Mouse (Mus musculus) midbrain, embryonic 14.5 days (tissue): ENCODE measurements around the gene Gm20696. TPM values are rescaled to one million over a fixed set of nuclear protein-coding genes. Genes with fewer than 3 reads are reported as not detected.
A peak's percentile ranks its signal among the peaks of the same experiment; 100 is the strongest.

Experiments
- ATAC-seq: fragments of 200-750 bp; cut with Nextera tagmentation; 2 replicates; pipeline ENCODE4 v1.8.0; 2017; ENCODE audit warnings: moderate number of reproducible peaks, moderate library complexity; ENCODE audit not compliant: low FRiP score, low TSS enrichment
- DNase-seq: peaks from one replicate; pipeline ENCODE4 v3.0.0-alpha.2; 2015
- H3K27ac ChIP-seq: fragments of 300-500 bp; sonication (generic); replicated peaks from 2 replicates; pipeline ENCODE4 v1.5.1; 2014; ENCODE audit warnings: mild to moderate bottlenecking, low read depth, low read length, moderate library complexity
- H3K27me3 ChIP-seq: fragments of 300-500 bp; sonication (generic); 2 replicates; pipeline ENCODE4 v1.6.1; 2014; ENCODE audit warnings: low read length, control low read depth, mixed read lengths; ENCODE audit not compliant: control insufficient read depth, insufficient read depth
- H3K36me3 ChIP-seq: fragments of 300-500 bp; sonication (generic); 2 replicates; pipeline ENCODE4 v1.6.1; 2014; ENCODE audit warnings: low read length, control low read depth; ENCODE audit not compliant: control insufficient read depth, insufficient read depth
- H3K4me1 ChIP-seq: fragments of 300-500 bp; sonication (generic); 2 replicates; pipeline ENCODE4 v1.6.1; 2014; ENCODE audit warnings: mild to moderate bottlenecking, antibody characterized with exemption, low read length, control low read depth; ENCODE audit not compliant: control insufficient read depth, insufficient read depth
- H3K4me2 ChIP-seq: fragments of 300-500 bp; sonication (generic); 2 replicates; pipeline ENCODE4 v1.6.1; 2014; ENCODE audit warnings: mild to moderate bottlenecking, low read length, moderate library complexity
- H3K4me3 ChIP-seq: fragments of 300-500 bp; sonication (generic); replicated peaks from 2 replicates; pipeline ENCODE4 v1.5.1; 2014; ENCODE audit warnings: low read depth, low read length
- H3K9ac ChIP-seq: fragments of 300-500 bp; sonication (generic); replicated peaks from 2 replicates; pipeline ENCODE4 v1.6.1; 2014; ENCODE audit warnings: mild to moderate bottlenecking, low read length, moderate library complexity
- H3K9me3 ChIP-seq: fragments of 300-500 bp; sonication (generic); 2 replicates; pipeline ENCODE4 v1.6.1; 2016; ENCODE audit warnings: low read length, control low read depth, mixed read lengths; ENCODE audit not compliant: control insufficient read depth
- WGBS: fragments of 180-500 bp; shearing (Covaris S2); extraction: QIAGEN DNeasy Blood & Tissue Kit; methylation state at CpG from one replicate; pipeline ENCODE4 v1.1.7; 2014; 5-methylcytosine and 5-hydroxymethylcytosine counted together
- polyA plus RNA-seq: library from polyadenylated mRNA; unstranded; fragments of >200 nt; fragmentation: Nextera tagmentation; extraction: Ambion mirVana; gene quantifications from 2 replicates; pipeline ENCODE4 v1.2.1, GENCODE M21; 2014

The Gm20696 gene
- polyA plus RNA-seq, 1 experiment from 2014 or later = 4.0 TPM

- ATAC-seq (no peak), DNase-seq (no peak)
- H3K4me3 ChIP-seq = no peak overlapping the region
- no peaks in the 10 kb centered on the region for H3K9me3 ChIP-seq
- 63% methylated on average over 8 of the region's 8 CpGs for WGBS
- H3K4me1 ChIP-seq = peaks cover 12% of the 10 kb centered on the region
- H3K27ac ChIP-seq = no peak overlapping the region
- H3K4me2 ChIP-seq = no peak overlapping the region
- H3K27me3 ChIP-seq = no peaks in the 10 kb centered on the region
- H3K36me3 ChIP-seq = no peaks in the 10 kb centered on the region
- H3K9ac ChIP-seq = no peak overlapping the region
Measured at GRCm38 (mm10) chr6:99489900-99490648, 176.5 kb downstream of the Gm20696 start.

DNA sequence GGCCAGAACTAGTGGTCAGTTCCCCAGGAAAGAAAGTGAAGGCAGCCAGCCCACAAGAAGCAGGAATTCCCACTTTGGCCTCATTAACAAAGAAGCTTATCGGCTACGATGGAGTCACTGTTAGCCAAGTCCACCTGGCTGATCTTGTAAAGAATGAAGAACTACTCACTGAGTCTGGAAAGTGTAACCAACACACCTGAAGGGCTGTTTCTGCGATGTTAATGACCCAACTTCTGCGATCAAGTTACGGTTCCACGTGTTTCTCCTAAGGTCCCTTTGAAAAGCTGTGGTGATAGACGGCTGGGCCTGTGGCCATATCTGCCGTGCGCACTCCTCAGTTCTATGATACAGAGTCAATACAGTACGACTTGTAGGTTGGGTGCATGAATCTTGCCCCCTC lies 177.2 kb downstream of the Gm20696 start:
- H3K4me1 ChIP-seq = peaks cover 16% of the 10 kb centered on the region
- ATAC-seq = no peak

GRCm38 (mm10) chr6:99485884-99486640 lies 180.5 kb downstream of the Gm20696 start:
- DNase-seq = no peak

More for the DNA sequence above, 177.2 kb downstream of the Gm20696 start:
- H3K27ac ChIP-seq = no peak overlapping the region
- no peak for DNase-seq
- no peaks in the 10 kb centered on the region for H3K27me3 ChIP-seq
- no peak overlapping the region for H3K4me3 ChIP-seq
- no peak overlapping the region for H3K4me2 ChIP-seq
- no peaks in the 10 kb centered on the region for H3K36me3 ChIP-seq
- 92% methylated on average over 10 of the region's 10 CpGs for WGBS
- H3K9me3 ChIP-seq = no peaks in the 10 kb centered on the region
- H3K9ac ChIP-seq = no peak overlapping the region

DNA sequence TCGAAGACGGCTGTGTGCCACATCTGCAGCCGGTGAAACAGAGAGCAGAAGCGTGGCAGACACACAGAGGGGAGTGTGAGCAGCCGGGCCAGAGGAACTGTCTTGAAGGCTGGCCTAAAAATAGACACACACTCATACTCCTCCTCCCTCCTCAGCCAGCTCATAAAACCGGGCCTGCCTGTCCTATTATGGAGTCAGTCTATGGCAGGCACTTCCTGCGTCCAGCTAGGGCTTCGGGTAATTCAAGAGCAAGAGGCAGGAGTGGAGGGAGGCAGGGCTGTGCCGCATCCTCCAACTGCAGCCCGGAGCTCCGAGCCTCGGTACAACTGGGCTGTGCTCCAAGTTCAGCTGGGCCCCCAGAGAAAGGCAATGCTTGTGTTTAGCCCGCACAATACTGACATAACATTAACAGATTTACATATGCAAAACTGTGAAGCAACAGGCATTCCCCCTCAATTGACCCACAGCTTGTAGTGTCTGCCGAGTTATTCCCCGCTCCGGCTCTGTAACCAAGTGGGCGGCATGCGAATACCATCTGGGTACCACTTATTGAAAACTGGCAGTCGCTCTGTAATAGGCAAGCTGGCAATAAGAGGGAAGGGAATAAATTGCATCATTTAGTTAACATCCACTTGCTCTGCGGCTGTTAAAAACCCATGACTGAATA lies 181.2 kb downstream of the Gm20696 start:
- peak overlapping the region; percentile 70 for H3K27ac ChIP-seq
- H3K36me3 ChIP-seq = no peaks in the 10 kb centered on the region
- peak; percentile 88 for ATAC-seq
- no peaks in the 10 kb centered on the region for H3K27me3 ChIP-seq
- peak; percentile 78 for DNase-seq
- 0 out of 2 replicates have a peak overlapping the region, but pooled peaks have one; percentile 3 for H3K9ac ChIP-seq
- 33% methylated on average over 20 of the region's 20 CpGs for WGBS
- H3K9me3 ChIP-seq = no peaks in the 10 kb centered on the region
- H3K4me1 ChIP-seq = peaks cover 16% of the 10 kb centered on the region
- H3K4me3 ChIP-seq = no peak overlapping the region
- peak overlapping the region; percentile 38 for H3K4me2 ChIP-seq

More at GRCm38 (mm10) chr6:99485884-99486640, 180.5 kb downstream of the Gm20696 start:
- ATAC-seq = peak; percentile 41; the same call in 1 of the 2 replicates
- WGBS = 72% methylated on average over 12 of the region's 12 CpGs
- peaks cover 16% of the 10 kb centered on the region for H3K4me1 ChIP-seq
- no peak overlapping the region for H3K9ac ChIP-seq
- no peak overlapping the region for H3K4me3 ChIP-seq
- no peaks in the 10 kb centered on the region for H3K36me3 ChIP-seq
- peak overlapping the region; percentile 38; the same call in 1 of the 2 replicates for H3K4me2 ChIP-seq
- no peaks in the 10 kb centered on the region for H3K27me3 ChIP-seq
- 0 out of 2 replicates have a peak overlapping the region, but pooled peaks have one; percentile 70 for H3K27ac ChIP-seq
- no peaks in the 10 kb centered on the region for H3K9me3 ChIP-seq

DNA sequence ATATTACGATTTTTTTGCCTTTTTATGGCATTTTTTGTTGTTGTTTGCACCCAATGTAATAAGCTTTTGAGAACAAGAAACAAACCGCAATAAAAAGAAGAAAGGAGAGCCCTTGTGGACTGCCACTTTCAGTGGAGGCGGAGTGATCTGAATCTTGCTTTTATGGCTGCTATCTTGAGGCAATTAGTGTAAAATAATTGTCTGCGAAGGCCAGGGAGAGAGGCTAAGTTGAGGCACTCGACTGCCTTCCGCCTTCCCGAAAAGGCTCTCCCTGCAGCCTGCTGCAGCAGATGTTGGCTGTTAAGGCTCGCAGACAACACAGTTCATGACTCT lies 181.7 kb downstream of the Gm20696 start:
- H3K9me3 ChIP-seq = no peaks in the 10 kb centered on the region
- H3K27ac ChIP-seq = peak overlapping the region; percentile 70
- no peak overlapping the region for H3K4me3 ChIP-seq
- H3K36me3 ChIP-seq = no peaks in the 10 kb centered on the region
- no peak for DNase-seq
- 0 out of 2 replicates have a peak overlapping the region, but pooled peaks have one; percentile 3 for H3K9ac ChIP-seq
- peaks cover 16% of the 10 kb centered on the region for H3K4me1 ChIP-seq
- 66% methylated on average over 8 of the region's 8 CpGs for WGBS
- H3K4me2 ChIP-seq = peak overlapping the region; percentile 38
- H3K27me3 ChIP-seq = no peaks in the 10 kb centered on the region
- ATAC-seq = no peak

- no peak overlapping the region for H3K27ac ChIP-seq
- no peaks in the 10 kb centered on the region for H3K9me3 ChIP-seq
- peaks cover 16% of the 10 kb centered on the region for H3K4me1 ChIP-seq
- no peaks in the 10 kb centered on the region for H3K36me3 ChIP-seq
- H3K27me3 ChIP-seq = no peaks in the 10 kb centered on the region
- H3K4me2 ChIP-seq = no peak overlapping the region
- ATAC-seq = no peak
- no peak overlapping the region for H3K9ac ChIP-seq
- no peak overlapping the region for H3K4me3 ChIP-seq
- WGBS = 91% methylated on average over 7 of the region's 7 CpGs
- DNase-seq = no peak
Measured at GRCm38 (mm10) chr6:99484197-99484725, 182.3 kb downstream of the Gm20696 start.

GRCm38 (mm10) chr6:99483556-99483955 lies 183.0 kb downstream of the Gm20696 start:
- Histone ChIP-seq H3K27me3 (no peaks in the 10 kb centered on the region), H3K4me2 (no peak overlapping the region), H3K4me3 (no peak overlapping the region), H3K27ac (no peak overlapping the region), H3K4me1 (peaks cover 16% of the 10 kb centered on the region), H3K9ac (no peak overlapping the region), H3K9me3 (no peaks in the 10 kb centered on the region), H3K36me3 (no peaks in the 10 kb centered on the region)
- DNase-seq (no peak), ATAC-seq (no peak)
- WGBS = 81% methylated on average over 10 of the region's 10 CpGs

- peaks cover 16% of the 10 kb centered on the region for H3K4me1 ChIP-seq
- no peaks in the 10 kb centered on the region for H3K27me3 ChIP-seq
- no peaks in the 10 kb centered on the region for H3K36me3 ChIP-seq
- no peak overlapping the region for H3K9ac ChIP-seq
- no peaks in the 10 kb centered on the region for H3K9me3 ChIP-seq
- no peak overlapping the region for H3K4me3 ChIP-seq
- no peak overlapping the region for H3K27ac ChIP-seq
- 80% methylated on average over 7 of the region's 7 CpGs for WGBS
- H3K4me2 ChIP-seq = no peak overlapping the region
- ATAC-seq = no peak
- DNase-seq = no peak
Measured at GRCm38 (mm10) chr6:99481568-99481967, 185.0 kb downstream of the Gm20696 start.
